Mouse (Mus musculus) myocyte (in vitro differentiated cells): ENCODE measurements around the gene Sult1a1.

Experiments used
- CEBPB ChIP-seq: IDR thresholded peaks from 2 replicates; pipeline ENCODE4 v1.6.1; 2011; ENCODE audit warnings: mild to moderate bottlenecking, moderate library complexity; ENCODE audit not compliant: poor library complexity, insufficient read depth, severe bottlenecking
- E2F4 ChIP-seq: IDR thresholded peaks from one replicate; pipeline ENCODE4 v1.6.1; 2011; ENCODE audit warnings: mild to moderate bottlenecking, control low read depth, moderate library complexity; ENCODE audit not compliant: insufficient read depth
- MAX ChIP-seq: IDR thresholded peaks from one replicate; pipeline ENCODE4 v1.6.1; 2011; ENCODE audit warnings: low read depth, mild to moderate bottlenecking, control low read depth
- MYOD1 ChIP-seq, 3 experiments: IDR thresholded peaks; one replicate each; pipeline ENCODE4 v1.6.1; 2011; ENCODE audit warnings: control low read depth in 2 of 3, low read depth in 2 of 3, mild to moderate bottlenecking in 2 of 3, moderate library complexity in 1 of 3; ENCODE audit not compliant: insufficient read length in 2 of 3, control insufficient read depth in 1 of 3
- MYOG ChIP-seq, 3 experiments: IDR thresholded peaks; one replicate each; pipeline ENCODE4 v1.6.1; 2011; ENCODE audit warnings: control low read depth in 2 of 3, low read depth in 2 of 3, mild to moderate bottlenecking in 2 of 3; ENCODE audit not compliant: insufficient read length in 2 of 3, control insufficient read depth in 1 of 3, insufficient read depth in 1 of 3
- POLR2A ChIP-seq: IDR thresholded peaks from one replicate; pipeline ENCODE4 v1.6.1; 2011; ENCODE audit warnings: low read depth, mild to moderate bottlenecking, control low read depth, moderate library complexity; ENCODE audit not compliant: insufficient read length
- POLR2AphosphoS2 ChIP-seq: IDR thresholded peaks from one replicate; pipeline ENCODE4 v1.6.1; 2011; ENCODE audit warnings: low read depth, control low read depth; ENCODE audit not compliant: insufficient read length
- SRF ChIP-seq: IDR thresholded peaks from one replicate; pipeline ENCODE4 v1.6.1; 2011; ENCODE audit warnings: low read depth; ENCODE audit not compliant: control insufficient read depth, insufficient read length
- TCF12 ChIP-seq: IDR thresholded peaks from one replicate; pipeline ENCODE4 v1.6.1; 2011; ENCODE audit warnings: mild to moderate bottlenecking, control low read depth; ENCODE audit not compliant: poor library complexity, insufficient read depth, severe bottlenecking
- TCF3 ChIP-seq: IDR thresholded peaks from one replicate; pipeline ENCODE4 v1.6.1; 2011; ENCODE audit warnings: low read depth, control low read depth; ENCODE audit not compliant: insufficient read length
- USF1 ChIP-seq: IDR thresholded peaks from one replicate; pipeline ENCODE4 v1.6.1; 2011; ENCODE audit warnings: low read depth, mild to moderate bottlenecking, control low read depth, moderate library complexity

DNA sequence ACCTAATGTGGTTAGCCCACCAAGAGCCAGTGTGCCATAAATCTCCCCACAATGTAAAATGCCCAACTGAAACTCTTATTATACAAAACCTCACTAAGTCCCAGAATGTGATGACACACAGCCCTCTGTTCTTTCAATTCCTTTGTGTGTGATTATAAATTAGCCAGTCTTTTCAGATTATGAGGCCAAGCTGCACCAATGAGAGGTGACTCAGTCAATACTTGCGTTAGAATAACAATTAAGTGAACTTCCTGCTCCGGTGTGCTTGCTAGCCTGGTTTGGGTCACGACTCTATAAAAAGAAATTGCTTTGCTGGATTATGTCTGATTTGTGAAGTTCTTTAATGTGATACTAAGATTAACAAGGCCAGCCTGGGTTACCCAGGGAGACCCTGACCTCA is 46.3 kb downstream of the Sult1a1 start:
- no peak for TF ChIP-seq MAX
- TF ChIP-seq POLR2AphosphoS2 = no peak
- TF ChIP-seq POLR2A = no peak
- TF ChIP-seq USF1 = no peak
- no peak for TF ChIP-seq TCF3
- TF ChIP-seq MYOG (IDR thresholded peaks at IDR 0.05; ENCODE audit: control insufficient read depth in 1 of 3, insufficient read depth in 1 of 3, insufficient read length in 2 of 3, low read depth in 2 of 3) = no peak
- no peak for TF ChIP-seq TCF12
- TF ChIP-seq CEBPB = no peak
- TF ChIP-seq SRF = no peak
- TF ChIP-seq E2F4 = no peak
- TF ChIP-seq MYOD1 (IDR thresholded peaks at IDR 0.05; ENCODE audit: control insufficient read depth in 1 of 3, insufficient read length in 2 of 3, low read depth in 2 of 3) = no peak
